Mouse (Mus musculus) heart, postnatal 0 days (tissue): ENCODE data around the gene Gm26992. TPM values are rescaled to one million over a fixed set of nuclear protein-coding genes. Genes with fewer than 3 reads are reported as not detected.

Source experiments
- ATAC-seq: fragments of 200-750 bp; cut with Nextera tagmentation; 2 replicates; pipeline ENCODE4 v1.8.0; 2017; ENCODE audit warnings: low read depth, moderate number of reproducible peaks, moderate library complexity; ENCODE audit not compliant: insufficient read depth
- DNase-seq: peaks from one replicate; pipeline ENCODE4 v3.0.0-alpha.2; 2016; ENCODE audit warnings: low spot score
- H3K27ac ChIP-seq: fragments of 300-500 bp; sonication (generic); 2 replicates; pipeline ENCODE4 v1.5.1; 2014; ENCODE audit warnings: low read depth, mild to moderate bottlenecking
- H3K27me3 ChIP-seq: fragments of 300-500 bp; sonication (generic); 2 replicates; pipeline ENCODE4 v1.6.1; 2014; ENCODE audit warnings: low read length, mixed read lengths; ENCODE audit not compliant: control insufficient read depth, insufficient read depth
- H3K36me3 ChIP-seq: fragments of 300-500 bp; sonication (generic); replicated peaks from 2 replicates; pipeline ENCODE4 v1.6.1; 2014; ENCODE audit warnings: low read length, mixed read lengths; ENCODE audit not compliant: control insufficient read depth, insufficient read depth
- H3K4me1 ChIP-seq: fragments of 300-500 bp; sonication (generic); 2 replicates; pipeline ENCODE4 v1.6.1; 2014; ENCODE audit warnings: antibody characterized with exemption; ENCODE audit not compliant: control insufficient read depth, insufficient read depth
- H3K4me2 ChIP-seq: fragments of 300-500 bp; sonication (generic); 2 replicates; pipeline ENCODE4 v1.6.1; 2014; ENCODE audit warnings: low read depth, mild to moderate bottlenecking, low read length, moderate library complexity
- H3K4me3 ChIP-seq: fragments of 300-500 bp; sonication (generic); 2 replicates; pipeline ENCODE4 v1.5.1; 2014; ENCODE audit warnings: low read depth, low read length
- H3K9ac ChIP-seq: fragments of 300-500 bp; sonication (generic); replicated peaks from 2 replicates; pipeline ENCODE4 v1.6.1; 2014; ENCODE audit warnings: low read depth, low read length, mixed read lengths
- H3K9me3 ChIP-seq: fragments of 300-500 bp; sonication (generic); replicated peaks from 2 replicates; pipeline ENCODE4 v1.6.1; 2016; ENCODE audit warnings: low read length; ENCODE audit not compliant: control insufficient read depth
- CTCF ChIP-seq: IDR thresholded peaks from 2 replicates; pipeline ENCODE4 v1.5.1; 2016; ENCODE audit warnings: antibody characterized with exemption, control low read depth, low read depth
- EP300 ChIP-seq: IDR thresholded peaks from 2 replicates; pipeline ENCODE4 v1.6.1; 2016; ENCODE audit warnings: antibody characterized with exemption, low read depth
- WGBS: fragments of 180-500 bp; shearing (Covaris S2); extraction: QIAGEN DNeasy Blood & Tissue Kit; methylation state at CpG from one replicate; pipeline ENCODE4 v1.1.7; 2014; 5-methylcytosine and 5-hydroxymethylcytosine counted together
- polyA plus RNA-seq: library from polyadenylated mRNA; unstranded; fragments of >200 nt; fragmentation: Nextera tagmentation; extraction: Ambion mirVana; gene quantifications from 2 replicates; pipeline ENCODE4 v1.2.1, GENCODE M21; 2015
- total RNA-seq: library from RNA; depleted of rRNA; stranded (reverse); fragments of >200 nt; gene quantifications from 2 replicates; pipeline ENCODE4 v1.2.3, GENCODE M21; 2014; ENCODE audit warnings: low replicate concordance; rRNA removed

Gene Gm26992
- not detected in 2 replicates for total RNA-seq
- polyA plus RNA-seq = not detected in 2 replicates

GRCm38 (mm10) chrX:103421710-103422109 lies at the start of gene Gm26992:
TSS of gene Gm26992 (plus strand) at chrX:103422010.
- H3K27me3 ChIP-seq = peaks cover 16% of the 10 kb centered on the region; the same call in 1 of the 2 replicates
- H3K4me1 ChIP-seq = no peaks in the 10 kb centered on the region
- H3K27ac ChIP-seq = no peak within 1 kb of the TSS
- DNase-seq (no peak), ATAC-seq (no peak)
- H3K4me3 ChIP-seq = no peak within 1 kb of the TSS
- TF ChIP-seq CTCF (no peak), EP300 (no peak)
- no peak within 1 kb of the TSS for H3K4me2 ChIP-seq
- no peaks in the 10 kb centered on the region for H3K9me3 ChIP-seq
- 76% methylated on average over 2 of the region's 2 CpGs for WGBS
- no peaks in the 10 kb centered on the region for H3K36me3 ChIP-seq
- no peak within 1 kb of the TSS for H3K9ac ChIP-seq

- H3K9ac ChIP-seq = no peak overlapping the region
- peaks cover 7% of the 10 kb centered on the region; the same call in 1 of the 2 replicates for H3K27me3 ChIP-seq
These were observed 47.6 kb upstream of the Gm26992 start for GRCm38 (mm10) chrX:103374250-103374649.

GRCm38 (mm10) chrX:103384528-103384927 lies 37.3 kb upstream of the Gm26992 start:
- no peak overlapping the region for H3K4me2 ChIP-seq
- no peak overlapping the region for H3K9ac ChIP-seq
- TF ChIP-seq CTCF (peak; percentile 28), EP300 (no peak)
- ATAC-seq (no peak), DNase-seq (no peak)
- WGBS = 66% methylated on average over 3 of the region's 3 CpGs
- peaks cover 11% of the 10 kb centered on the region; the same call in 1 of the 2 replicates for H3K27me3 ChIP-seq
- no peaks in the 10 kb centered on the region for H3K4me1 ChIP-seq
- no peak overlapping the region for H3K27ac ChIP-seq
- H3K36me3 ChIP-seq = no peaks in the 10 kb centered on the region
- no peaks in the 10 kb centered on the region for H3K9me3 ChIP-seq
- no peak overlapping the region for H3K4me3 ChIP-seq

More at GRCm38 (mm10) chrX:103374250-103374649, 47.6 kb upstream of the Gm26992 start:
- WGBS = 50% methylated on average over 5 of the region's 5 CpGs
- ATAC-seq = no peak
- Histone ChIP-seq H3K4me1 (no peaks in the 10 kb centered on the region), H3K36me3 (no peaks in the 10 kb centered on the region), H3K9me3 (no peaks in the 10 kb centered on the region), H3K27ac (no peak overlapping the region), H3K4me3 (no peak overlapping the region), H3K4me2 (no peak overlapping the region)
- no peak for DNase-seq
- TF ChIP-seq CTCF (peak; percentile 47), EP300 (no peak)

- no peaks in the 10 kb centered on the region for H3K4me1 ChIP-seq
- no peak for TF ChIP-seq CTCF
- TF ChIP-seq EP300 = no peak
- H3K27ac ChIP-seq = no peak overlapping the region
- no peak overlapping the region for H3K9ac ChIP-seq
- H3K4me3 ChIP-seq = no peak overlapping the region
- H3K4me2 ChIP-seq = no peak overlapping the region
- no peaks in the 10 kb centered on the region for H3K9me3 ChIP-seq
- DNase-seq (no peak), ATAC-seq (no peak)
- H3K27me3 ChIP-seq = peaks cover 18% of the 10 kb centered on the region; the same call in 1 of the 2 replicates
- H3K36me3 ChIP-seq = no peaks in the 10 kb centered on the region
- WGBS = 85% methylated on average over 3 of the region's 3 CpGs
These were observed 33.7 kb upstream of the Gm26992 start for GRCm38 (mm10) chrX:103388131-103388530.

- H3K27ac ChIP-seq = no peak overlapping the region
- TF ChIP-seq EP300 (no peak), CTCF (no peak)
- no peaks in the 10 kb centered on the region for H3K36me3 ChIP-seq
- ATAC-seq (no peak), DNase-seq (no peak)
- no peak overlapping the region for H3K9ac ChIP-seq
- WGBS = 52% methylated on average over 1 of the region's 1 CpGs
- H3K4me3 ChIP-seq = no peak overlapping the region
- H3K9me3 ChIP-seq = no peaks in the 10 kb centered on the region
- peaks cover 23% of the 10 kb centered on the region; the same call in 1 of the 2 replicates for H3K27me3 ChIP-seq
- no peak overlapping the region for H3K4me2 ChIP-seq
- H3K4me1 ChIP-seq = no peaks in the 10 kb centered on the region
These were observed 28.0 kb upstream of the Gm26992 start for GRCm38 (mm10) chrX:103393841-103394240.

GRCm38 (mm10) chrX:103405021-103405420 lies 16.8 kb upstream of the Gm26992 start:
- no peak overlapping the region for H3K9ac ChIP-seq
- ATAC-seq (no peak), DNase-seq (no peak)
- peaks cover 4% of the 10 kb centered on the region; the same call in 1 of the 2 replicates for H3K27me3 ChIP-seq
- H3K27ac ChIP-seq = no peak overlapping the region
- TF ChIP-seq CTCF (no peak), EP300 (no peak)
- no peak overlapping the region for H3K4me2 ChIP-seq
- WGBS = 42% methylated on average over 13 of the region's 13 CpGs
- H3K4me1 ChIP-seq = no peaks in the 10 kb centered on the region
- no peak overlapping the region for H3K4me3 ChIP-seq
- H3K9me3 ChIP-seq = no peaks in the 10 kb centered on the region
- no peaks in the 10 kb centered on the region for H3K36me3 ChIP-seq
